Mouse (Mus musculus) colon, adult 2 months (tissue): ENCODE results near the gene Vmn1r171. TPM values are rescaled to one million over a fixed set of nuclear protein-coding genes. Genes with fewer than 3 reads are reported as not detected.

Source experiments
- polyA plus RNA-seq: library from polyadenylated mRNA; depleted of rRNA; stranded (reverse); fragments of >200 nt; gene quantifications from 2 replicates; pipeline ENCODE4 v1.2.3, GENCODE M21; 2012; rRNA removed

The Vmn1r171 gene
- not detected in 2 replicates for polyA plus RNA-seq

GRCm38 (mm10) chr7:23630422-23630821 is at the start of gene Vmn1r171:
TSS of gene Vmn1r171 (plus strand) at chr7:23630722.

GRCm38 (mm10) chr7:23605875-23606274 is 24.6 kb upstream of the Vmn1r171 start, which contains the start of gene Vmn1r170:
TSS of gene Vmn1r170 (plus strand) at chr7:23606175.

GRCm38 (mm10) chr7:23658016-23658415 is 27.5 kb downstream of the Vmn1r171 start, which contains the start of gene Vmn1r172:
TSS of gene Vmn1r172 (plus strand) at chr7:23658316.

Other genes with a start within 250 kb of the Vmn1r171 start
- not detected in 2 replicates for gene Nlrp5, start 244.8 kb upstream of the Vmn1r171 start, polyA plus RNA-seq
- not detected in 2 replicates for gene Vmn1r167, start 123.5 kb upstream of the Vmn1r171 start, polyA plus RNA-seq
- gene Vmn1r168, start 91.0 kb upstream of the Vmn1r171 start, polyA plus RNA-seq = not detected in 2 replicates
- not detected in 2 replicates for gene Vmn1r169, start 55.2 kb upstream of the Vmn1r171 start, polyA plus RNA-seq
- gene Vmn1r170, start 24.5 kb upstream of the Vmn1r171 start, polyA plus RNA-seq = not detected in 2 replicates
- gene Vmn1r172, start 27.6 kb downstream of the Vmn1r171 start, polyA plus RNA-seq = not detected in 2 replicates
- gene Vmn1r173, start 70.0 kb downstream of the Vmn1r171 start, polyA plus RNA-seq = not detected in 2 replicates
- not detected in 2 replicates for gene Vmn1r174, start 121.5 kb downstream of the Vmn1r171 start, polyA plus RNA-seq
- gene Vmn1r175, start 179.9 kb downstream of the Vmn1r171 start, polyA plus RNA-seq = not detected in 2 replicates
- gene Vmn1r176, start 206.7 kb downstream of the Vmn1r171 start, polyA plus RNA-seq = not detected in 2 replicates
- gene Vmn1r177, start 235.7 kb downstream of the Vmn1r171 start, polyA plus RNA-seq = not detected in 2 replicates